Mouse (Mus musculus) hindbrain, embryonic 15.5 days (tissue): ENCODE measurements around the gene Mis18a. TPM values are rescaled to one million over a fixed set of nuclear protein-coding genes. Genes with fewer than 3 reads are reported as not detected.

Experiments
- ATAC-seq: fragments of 200-750 bp; cut with Nextera tagmentation; 2 replicates; pipeline ENCODE4 v1.8.0; 2017; ENCODE audit warnings: low read depth, moderate number of reproducible peaks, moderate TSS enrichment; ENCODE audit not compliant: low FRiP score
- H3K27ac ChIP-seq: fragments of 300-500 bp; sonication (generic); replicated peaks from 2 replicates; pipeline ENCODE4 v1.5.1; 2015; ENCODE audit warnings: mild to moderate bottlenecking, inconsistent platforms
- H3K27me3 ChIP-seq: fragments of 300-500 bp; sonication (generic); 2 replicates; pipeline ENCODE4 v1.6.1; 2015; ENCODE audit warnings: control low read depth, inconsistent platforms
- H3K36me3 ChIP-seq: fragments of 300-500 bp; sonication (generic); 2 replicates; pipeline ENCODE4 v1.6.1; 2015; ENCODE audit warnings: control low read depth, inconsistent platforms
- H3K4me1 ChIP-seq: fragments of 300-500 bp; sonication (generic); replicated peaks from 2 replicates; pipeline ENCODE4 v1.6.1; 2015; ENCODE audit warnings: control low read depth, inconsistent platforms
- H3K4me2 ChIP-seq: fragments of 300-500 bp; sonication (generic); 2 replicates; pipeline ENCODE4 v1.6.1; 2015; ENCODE audit warnings: moderate library complexity, mild to moderate bottlenecking, inconsistent platforms
- H3K4me3 ChIP-seq: fragments of 300-500 bp; sonication (generic); 2 replicates; pipeline ENCODE4 v1.5.1; 2015; ENCODE audit warnings: mild to moderate bottlenecking, inconsistent platforms
- H3K9ac ChIP-seq: fragments of 300-500 bp; sonication (generic); 2 replicates; pipeline ENCODE4 v1.6.1; 2015; ENCODE audit warnings: inconsistent platforms
- H3K9me3 ChIP-seq: fragments of 300-500 bp; sonication (generic); 2 replicates; pipeline ENCODE4 v1.6.1; 2016; ENCODE audit warnings: control low read depth, inconsistent platforms
- WGBS: fragments of 180-500 bp; shearing (Covaris S2); methylation state at CpG from one replicate; pipeline ENCODE4 v1.1.7; 2015; 5-methylcytosine and 5-hydroxymethylcytosine counted together
- polyA plus RNA-seq: library from polyadenylated mRNA; unstranded; fragments of >200 nt; fragmentation: Nextera tagmentation; extraction: Ambion mirVana; gene quantifications from 2 replicates; pipeline ENCODE4 v1.2.1, GENCODE M21; 2015

Mis18a gene
- polyA plus RNA-seq, 1 experiment from 2014 or later, result 30.3 TPM

DNA sequence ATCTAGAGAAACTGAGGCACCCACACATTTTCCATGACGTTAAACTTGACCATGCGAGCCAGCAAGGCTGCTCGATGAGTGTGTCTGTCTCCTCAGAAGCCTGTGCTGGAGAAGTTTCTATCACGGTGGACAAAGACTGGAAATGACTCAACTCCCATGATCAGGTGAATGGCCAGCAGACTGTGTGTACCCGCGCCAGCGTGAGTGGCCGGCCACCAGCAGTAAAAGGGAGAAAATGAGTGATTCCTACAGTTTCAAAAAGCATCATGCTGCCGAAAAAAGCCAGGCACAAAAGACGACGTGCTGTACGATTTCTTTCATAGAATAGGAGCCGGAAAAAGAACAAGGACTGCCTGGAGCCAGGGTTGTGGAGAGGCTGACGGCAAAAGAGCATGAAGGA lies 27.8 kb downstream of the Mis18a start:
- H3K36me3 ChIP-seq, result no peaks in the 10 kb centered on the region
- no peak overlapping the region for H3K27ac ChIP-seq
- WGBS, result 87% methylated on average over 14 of the region's 14 CpGs
- no peak overlapping the region for H3K9ac ChIP-seq
- no peaks in the 10 kb centered on the region for H3K9me3 ChIP-seq
- no peak for ATAC-seq
- H3K4me1 ChIP-seq, result peaks cover 5% of the 10 kb centered on the region; the same call in 1 of the 2 replicates
- H3K4me3 ChIP-seq, result no peak overlapping the region
- no peak overlapping the region for H3K4me2 ChIP-seq
- no peaks in the 10 kb centered on the region for H3K27me3 ChIP-seq

- Histone ChIP-seq H3K27ac (no peak overlapping the region), H3K4me1 (peaks cover 12% of the 10 kb centered on the region), H3K9ac (no peak overlapping the region), H3K4me2 (no peak overlapping the region), H3K9me3 (no peaks in the 10 kb centered on the region), H3K36me3 (no peaks in the 10 kb centered on the region), H3K27me3 (no peaks in the 10 kb centered on the region), H3K4me3 (no peak overlapping the region)
- WGBS, result 53% methylated on average over 9 of the region's 9 CpGs
- no peak for ATAC-seq
Measured at GRCm38 (mm10) chr16:90696306-90696705, 30.9 kb downstream of the Mis18a start.

GRCm38 (mm10) chr16:90695121-90695520 lies 32.1 kb downstream of the Mis18a start:
- H3K27me3 ChIP-seq, result no peaks in the 10 kb centered on the region
- ATAC-seq, result no peak
- no peaks in the 10 kb centered on the region for H3K36me3 ChIP-seq
- H3K9me3 ChIP-seq, result no peaks in the 10 kb centered on the region
- H3K9ac ChIP-seq, result no peak overlapping the region
- no peak overlapping the region for H3K4me3 ChIP-seq
- no peak overlapping the region for H3K4me2 ChIP-seq
- H3K4me1 ChIP-seq, result peaks cover 12% of the 10 kb centered on the region
- WGBS, result 83% methylated on average over 10 of the region's 10 CpGs
- H3K27ac ChIP-seq, result no peak overlapping the region

GRCm38 (mm10) chr16:90694719-90695118 lies 32.5 kb downstream of the Mis18a start:
- 63% methylated on average over 9 of the region's 9 CpGs for WGBS
- ATAC-seq, result no peak
- H3K9me3 ChIP-seq, result no peaks in the 10 kb centered on the region

GRCm38 (mm10) chr16:90693625-90694024 lies 33.6 kb downstream of the Mis18a start:
- WGBS, result 93% methylated on average over 5 of the region's 5 CpGs
- Histone ChIP-seq H3K9ac (no peak overlapping the region), H3K36me3 (no peaks in the 10 kb centered on the region), H3K4me1 (peaks cover 12% of the 10 kb centered on the region), H3K27me3 (no peaks in the 10 kb centered on the region), H3K4me2 (no peak overlapping the region), H3K27ac (no peak overlapping the region), H3K4me3 (no peak overlapping the region), H3K9me3 (no peaks in the 10 kb centered on the region)
- no peak for ATAC-seq

More at GRCm38 (mm10) chr16:90694719-90695118, 32.5 kb downstream of the Mis18a start:
- Histone ChIP-seq H3K4me1 (peaks cover 12% of the 10 kb centered on the region), H3K27me3 (no peaks in the 10 kb centered on the region), H3K4me3 (no peak overlapping the region), H3K36me3 (no peaks in the 10 kb centered on the region), H3K27ac (no peak overlapping the region), H3K4me2 (no peak overlapping the region), H3K9ac (no peak overlapping the region)

GRCm38 (mm10) chr16:90692704-90693385 lies 34.4 kb downstream of the Mis18a start:
- Histone ChIP-seq H3K9me3 (no peaks in the 10 kb centered on the region), H3K27me3 (no peaks in the 10 kb centered on the region), H3K9ac (no peak overlapping the region), H3K27ac (0 out of 2 replicates have a peak overlapping the region, but pooled peaks have one; percentile 39), H3K36me3 (no peaks in the 10 kb centered on the region), H3K4me2 (no peak overlapping the region), H3K4me3 (no peak overlapping the region), H3K4me1 (peaks cover 12% of the 10 kb centered on the region)
- 49% methylated on average over 15 of the region's 15 CpGs for WGBS
- ATAC-seq, result peak; percentile 67; the same call in 1 of the 2 replicates

GRCm38 (mm10) chr16:90687687-90688263 lies 39.4 kb downstream of the Mis18a start:
- H3K9me3 ChIP-seq, result no peaks in the 10 kb centered on the region
- no peak overlapping the region for H3K27ac ChIP-seq
- no peaks in the 10 kb centered on the region for H3K27me3 ChIP-seq
- no peak overlapping the region for H3K4me2 ChIP-seq
- WGBS, result 74% methylated on average over 12 of the region's 12 CpGs
- no peaks in the 10 kb centered on the region for H3K36me3 ChIP-seq
- H3K4me3 ChIP-seq, result no peak overlapping the region
- H3K4me1 ChIP-seq, result peaks cover 2% of the 10 kb centered on the region
- no peak overlapping the region for H3K9ac ChIP-seq
- ATAC-seq, result no peak

DNA sequence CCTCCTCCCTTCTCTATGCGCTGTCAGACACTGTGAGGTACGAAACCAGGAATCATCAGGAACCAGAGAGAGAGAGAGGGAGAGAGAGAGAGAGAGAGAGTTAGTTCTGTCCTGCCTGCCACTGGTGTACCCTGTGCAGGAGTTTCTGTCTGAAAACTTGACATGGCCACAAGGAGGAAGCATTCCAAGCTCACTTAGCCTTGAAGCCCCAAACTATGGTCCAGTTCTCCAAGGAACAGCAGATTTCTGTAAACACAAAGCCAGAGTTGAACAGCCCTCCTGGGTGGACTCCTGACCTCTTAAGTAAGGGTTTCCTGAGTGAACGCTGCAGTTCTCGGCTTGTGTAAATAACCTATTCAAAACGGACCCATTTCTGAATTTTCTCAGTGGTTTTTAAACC lies 40.2 kb downstream of the Mis18a start:
- no peak for ATAC-seq
- H3K4me3 ChIP-seq, result no peak overlapping the region
- no peaks in the 10 kb centered on the region for H3K9me3 ChIP-seq
- H3K27ac ChIP-seq, result no peak overlapping the region
- H3K4me2 ChIP-seq, result no peak overlapping the region
- no peaks in the 10 kb centered on the region for H3K36me3 ChIP-seq
- no peak overlapping the region for H3K9ac ChIP-seq
- H3K4me1 ChIP-seq, result no peaks in the 10 kb centered on the region
- no peaks in the 10 kb centered on the region for H3K27me3 ChIP-seq
- WGBS, result 56% methylated on average over 5 of the region's 5 CpGs

GRCm38 (mm10) chr16:90684092-90684491 lies 43.1 kb downstream of the Mis18a start:
- H3K9ac ChIP-seq, result no peak overlapping the region
- H3K36me3 ChIP-seq, result no peaks in the 10 kb centered on the region
- ATAC-seq, result no peak
- 56% methylated on average over 5 of the region's 5 CpGs for WGBS
- H3K9me3 ChIP-seq, result no peaks in the 10 kb centered on the region
- H3K4me3 ChIP-seq, result no peak overlapping the region
- no peaks in the 10 kb centered on the region for H3K27me3 ChIP-seq
- H3K27ac ChIP-seq, result no peak overlapping the region
- H3K4me1 ChIP-seq, result no peaks in the 10 kb centered on the region
- H3K4me2 ChIP-seq, result no peak overlapping the region

DNA sequence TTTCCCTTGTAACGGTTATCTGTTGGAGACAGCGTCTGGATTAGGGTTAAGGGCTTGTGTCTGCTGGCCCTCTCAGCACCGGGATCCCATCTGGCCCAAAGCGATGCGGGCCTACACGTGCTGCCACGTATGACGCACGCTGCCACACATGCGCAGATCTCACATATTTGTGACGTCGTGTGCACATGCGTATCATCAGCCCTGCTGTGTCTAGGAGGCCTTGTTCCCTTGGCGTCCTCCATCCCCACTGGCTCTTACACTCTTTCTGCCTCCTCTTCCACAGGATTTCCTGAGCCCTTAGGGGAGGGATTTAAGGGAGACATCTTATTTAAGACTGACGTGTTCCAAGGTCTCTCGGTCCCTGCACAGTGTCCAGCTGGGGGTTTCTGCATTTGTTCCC lies 47.2 kb downstream of the Mis18a start:
- no peak overlapping the region for H3K9ac ChIP-seq
- 92% methylated on average over 16 of the region's 16 CpGs for WGBS

GRCm38 (mm10) chr16:90678820-90679219 lies 48.4 kb downstream of the Mis18a start:
- ATAC-seq, result no peak
- 96% methylated on average over 3 of the region's 3 CpGs for WGBS
- no peak overlapping the region for H3K9ac ChIP-seq
- no peaks in the 10 kb centered on the region for H3K36me3 ChIP-seq
- no peaks in the 10 kb centered on the region for H3K9me3 ChIP-seq
- no peaks in the 10 kb centered on the region for H3K27me3 ChIP-seq
- H3K4me1 ChIP-seq, result no peaks in the 10 kb centered on the region
- no peak overlapping the region for H3K4me3 ChIP-seq
- H3K27ac ChIP-seq, result no peak overlapping the region
- no peak overlapping the region for H3K4me2 ChIP-seq

More for the DNA sequence above, 47.2 kb downstream of the Mis18a start:
- Histone ChIP-seq H3K36me3 (no peaks in the 10 kb centered on the region), H3K4me2 (no peak overlapping the region), H3K27ac (no peak overlapping the region), H3K4me3 (no peak overlapping the region), H3K9me3 (no peaks in the 10 kb centered on the region), H3K27me3 (no peaks in the 10 kb centered on the region), H3K4me1 (no peaks in the 10 kb centered on the region)
- ATAC-seq, result no peak

DNA sequence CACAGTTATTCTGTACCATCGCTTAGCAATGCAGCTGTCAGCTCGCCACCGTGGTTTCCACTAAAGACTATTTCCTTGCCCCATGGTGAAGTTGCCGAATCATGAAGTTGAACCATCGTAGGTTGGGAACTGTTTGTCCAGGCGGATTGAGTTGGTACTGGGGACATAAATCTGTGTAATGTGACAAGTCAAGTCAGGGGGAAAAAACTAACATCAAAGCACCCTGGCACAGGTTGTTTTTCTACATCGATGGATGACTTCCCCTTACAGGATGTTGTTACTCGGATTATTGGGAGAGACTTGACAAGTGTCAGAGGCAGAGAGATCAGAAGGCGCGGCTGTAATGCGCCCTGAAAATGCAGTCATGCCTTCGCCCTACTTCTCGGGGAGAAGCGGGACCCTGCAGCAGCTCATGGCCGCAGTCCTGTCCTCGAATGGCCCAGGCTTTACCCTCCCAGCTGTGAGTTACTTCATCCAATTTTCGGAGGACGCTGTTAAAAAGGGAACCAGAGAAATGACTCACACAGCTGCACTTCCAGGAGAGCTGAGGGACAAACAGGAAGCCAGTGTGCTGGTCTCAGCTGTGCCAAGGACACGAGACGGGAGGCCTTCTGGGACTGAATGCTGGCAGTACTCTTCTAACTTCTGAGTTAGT lies 50.2 kb downstream of the Mis18a start:
- H3K9ac ChIP-seq, result no peak overlapping the region
- H3K9me3 ChIP-seq, result no peaks in the 10 kb centered on the region
- H3K27ac ChIP-seq, result no peak overlapping the region
- H3K4me2 ChIP-seq, result no peak overlapping the region
- H3K27me3 ChIP-seq, result no peaks in the 10 kb centered on the region
- no peaks in the 10 kb centered on the region for H3K36me3 ChIP-seq
- WGBS, result 82% methylated on average over 20 of the region's 20 CpGs
- H3K4me1 ChIP-seq, result no peaks in the 10 kb centered on the region
- H3K4me3 ChIP-seq, result no peak overlapping the region
- ATAC-seq, result no peak
